Mouse (Mus musculus) central nervous system, embryonic 14 days (tissue): ENCODE data around the gene Olfr414. TPM values are rescaled to one million over a fixed set of nuclear protein-coding genes. Genes with fewer than 3 reads are reported as not detected.

Experiments used
- polyA plus RNA-seq: library from polyadenylated mRNA; depleted of rRNA; stranded (reverse); fragments of >200 nt; gene quantifications from 2 replicates; pipeline ENCODE4 v1.2.3, GENCODE M21; 2012; rRNA removed

The Olfr414 gene
- polyA plus RNA-seq, result not detected in 2 replicates

DNA sequence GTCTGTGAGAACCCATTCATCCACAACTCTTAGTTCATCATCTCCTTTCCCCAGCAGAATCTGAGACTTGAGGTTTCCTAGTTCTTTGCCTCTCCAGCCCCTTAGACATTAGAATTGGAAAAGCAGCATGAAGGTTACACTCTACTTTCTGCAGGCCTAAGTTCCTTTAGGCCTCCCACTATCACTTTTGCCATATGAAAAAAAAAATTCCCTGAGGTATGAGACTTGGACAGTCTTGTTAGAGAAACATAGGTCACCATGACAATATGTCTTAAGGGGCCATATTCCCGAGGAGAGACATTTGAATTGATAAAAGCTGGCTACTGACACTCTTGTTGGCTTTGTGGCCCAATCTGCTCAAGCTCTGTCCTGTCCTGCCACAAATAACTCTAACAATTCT, at the start of gene Olfr414:
TSS of gene Olfr414 (plus strand) at position 301 of the 400 bp plus-strand sequence.

GRCm38 (mm10) chr1:174390746-174391145, 33.1 kb upstream of the Olfr414 start, which contains the start of gene Olfr248:
Gene Olfr248 (plus strand): TSS chr1:174391046.

DNA sequence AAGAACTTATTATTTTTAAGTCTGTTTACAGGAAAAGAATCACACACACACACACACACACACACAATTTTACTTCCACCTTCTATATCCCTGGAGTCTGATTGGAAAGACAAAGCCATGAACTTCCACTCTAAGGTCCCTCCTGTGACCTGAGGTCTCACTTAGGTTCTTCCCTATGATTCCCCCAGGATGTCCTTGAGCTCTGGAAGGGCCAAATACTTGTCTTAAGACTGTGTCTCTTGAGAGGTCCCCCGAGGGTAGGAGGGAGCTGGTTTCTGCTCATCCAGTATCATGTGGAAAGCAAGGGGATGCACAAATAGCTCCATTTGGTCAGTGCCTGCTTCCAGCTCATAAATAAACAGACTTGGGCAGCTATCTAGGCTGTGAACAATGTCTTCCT, 17.9 kb downstream of the Olfr414 start, which contains the start of gene Olfr220:
TSS of gene Olfr220 (plus strand) at position 301 of the 400 bp plus-strand sequence.

Other genes starting within 250 kb of the Olfr414 start
- gene Olfr419, start 172.0 kb upstream of the Olfr414 start, polyA plus RNA-seq, result not detected in 2 replicates
- not detected in 2 replicates for gene Mptx1, start 93.5 kb upstream of the Olfr414 start, polyA plus RNA-seq
- gene Olfr417, start 58.9 kb upstream of the Olfr414 start, polyA plus RNA-seq, result not detected in 2 replicates
- gene Olfr248, start 33.0 kb upstream of the Olfr414 start, polyA plus RNA-seq, result not detected in 2 replicates
- not detected in 2 replicates for gene Olfr220, start 18.0 kb downstream of the Olfr414 start, polyA plus RNA-seq
- 13.1 TPM in 2 replicates for gene Fmn2, start 77.8 kb downstream of the Olfr414 start, polyA plus RNA-seq